Mouse (Mus musculus): Measurements from ENCODE around the gene Nars2. TPM values are rescaled to one million over a fixed set of nuclear protein-coding genes. Genes with fewer than 3 reads are reported as not detected.

The Nars2 gene
- total and polyA plus RNA-seq, 3 experiments = 4.1 to 18.9 (median 17.5) TPM

GRCm38 (mm10) chr7:97029151-97029550, 77.8 kb downstream of the Nars2 start:
- 86% methylated on average over 10 of the region's 10 CpGs for WGBS
- H3K27ac ChIP-seq = no peak overlapping the region

GRCm38 (mm10) chr7:97032412-97032811, 81.1 kb downstream of the Nars2 start:
- H3K9ac ChIP-seq (ENCODE audit: low read depth, low read length) = no peak overlapping the region
- H3K79me2 ChIP-seq (replicated peaks; ENCODE audit: control insufficient read depth, insufficient read depth, low read length) = no peaks in the 10 kb centered on the region
- H3K4me1 ChIP-seq (ENCODE audit: control insufficient read depth, insufficient read depth, low read length) = no peaks in the 10 kb centered on the region
- TF ChIP-seq CTCF (IDR thresholded peaks at IDR 0.05) (no peak), POLR2A (IDR thresholded peaks at IDR 0.05; ENCODE audit: insufficient read depth, low read depth, low read length) (no peak), EP300 (IDR thresholded peaks at IDR 0.05; ENCODE audit: insufficient read depth, low read depth, low read length) (no peak)
- 93% methylated on average over 2 of the region's 2 CpGs for WGBS
- DNase-seq = no peak
- H3K36me3 ChIP-seq (ENCODE audit: control insufficient read depth, insufficient read depth, low read length) = no peaks in the 10 kb centered on the region
- H3K4me3 ChIP-seq = no peak overlapping the region
- no peak overlapping the region for H3K27ac ChIP-seq
- intact Hi-C loops (cut with DNase I) = no loop called here
- H3K27me3 ChIP-seq (ENCODE audit: control insufficient read depth, insufficient read depth, low read length) = no peaks in the 10 kb centered on the region

More at GRCm38 (mm10) chr7:97029151-97029550, 77.8 kb downstream of the Nars2 start:
- no peak for DNase-seq
- H3K79me2 ChIP-seq (replicated peaks; ENCODE audit: control insufficient read depth, insufficient read depth, low read length) = no peaks in the 10 kb centered on the region
- no peaks in the 10 kb centered on the region for H3K4me1 ChIP-seq (ENCODE audit: control insufficient read depth, insufficient read depth, low read length)
- TF ChIP-seq POLR2A (IDR thresholded peaks at IDR 0.05; ENCODE audit: insufficient read depth, low read depth, low read length) (no peak), EP300 (IDR thresholded peaks at IDR 0.05; ENCODE audit: insufficient read depth, low read depth, low read length) (no peak), CTCF (IDR thresholded peaks at IDR 0.05) (no peak)
- H3K27me3 ChIP-seq (ENCODE audit: control insufficient read depth, insufficient read depth, low read length) = no peaks in the 10 kb centered on the region
- H3K4me3 ChIP-seq = no peak overlapping the region
- no peak overlapping the region for H3K9ac ChIP-seq (ENCODE audit: low read depth, low read length)
- intact Hi-C loops (cut with DNase I) = no loop called here
- H3K36me3 ChIP-seq (ENCODE audit: control insufficient read depth, insufficient read depth, low read length) = no peaks in the 10 kb centered on the region

- Histone ChIP-seq H3K36me3 (ENCODE audit: control insufficient read depth, insufficient read depth, low read length) (peaks cover 3% of the 10 kb centered on the region; the same call in 1 of the 2 replicates), H3K79me2 (replicated peaks; ENCODE audit: control insufficient read depth, insufficient read depth, low read length) (no peaks in the 10 kb centered on the region), H3K9ac (ENCODE audit: low read depth, low read length) (no peak overlapping the region), H3K27me3 (ENCODE audit: control insufficient read depth, insufficient read depth, low read length) (no peaks in the 10 kb centered on the region), H3K4me3 (no peak overlapping the region), H3K4me1 (ENCODE audit: control insufficient read depth, insufficient read depth, low read length) (no peaks in the 10 kb centered on the region), H3K27ac (no peak overlapping the region)
- intact Hi-C loops (cut with DNase I) = no loop called here
- 57% methylated on average over 4 of the region's 4 CpGs for WGBS
- no peak for DNase-seq
- TF ChIP-seq CTCF (IDR thresholded peaks at IDR 0.05) = no peak
- TF ChIP-seq EP300 (IDR thresholded peaks at IDR 0.05; ENCODE audit: insufficient read depth, low read depth, low read length) = no peak
- TF ChIP-seq POLR2A (IDR thresholded peaks at IDR 0.05; ENCODE audit: insufficient read depth, low read depth, low read length) = no peak
These were observed 88.3 kb downstream of the Nars2 start for GRCm38 (mm10) chr7:97039641-97040040.

GRCm38 (mm10) chr7:97041868-97042449, 90.7 kb downstream of the Nars2 start:
- Histone ChIP-seq H3K4me1 (ENCODE audit: control insufficient read depth, insufficient read depth, low read length) (no peaks in the 10 kb centered on the region), H3K4me3 (no peak overlapping the region), H3K9ac (ENCODE audit: low read depth, low read length) (no peak overlapping the region), H3K27ac (no peak overlapping the region), H3K27me3 (ENCODE audit: control insufficient read depth, insufficient read depth, low read length) (no peaks in the 10 kb centered on the region), H3K79me2 (replicated peaks; ENCODE audit: control insufficient read depth, insufficient read depth, low read length) (no peaks in the 10 kb centered on the region), H3K36me3 (ENCODE audit: control insufficient read depth, insufficient read depth, low read length) (peaks cover 3% of the 10 kb centered on the region; the same call in 1 of the 2 replicates)
- WGBS = 88% methylated on average over 6 of the region's 6 CpGs
- DNase-seq = no peak
- intact Hi-C loops (cut with DNase I) = no loop called here
- TF ChIP-seq EP300 (IDR thresholded peaks at IDR 0.05; ENCODE audit: insufficient read depth, low read depth, low read length) (no peak), CTCF (IDR thresholded peaks at IDR 0.05) (no peak), POLR2A (IDR thresholded peaks at IDR 0.05; ENCODE audit: insufficient read depth, low read depth, low read length) (no peak)

- no peaks in the 10 kb centered on the region for H3K4me1 ChIP-seq (ENCODE audit: control insufficient read depth, insufficient read depth, low read length)
- no peak overlapping the region for H3K27ac ChIP-seq
- TF ChIP-seq CTCF (IDR thresholded peaks at IDR 0.05) (no peak), EP300 (IDR thresholded peaks at IDR 0.05; ENCODE audit: insufficient read depth, low read depth, low read length) (no peak), POLR2A (IDR thresholded peaks at IDR 0.05; ENCODE audit: insufficient read depth, low read depth, low read length) (no peak)
- no peaks in the 10 kb centered on the region for H3K27me3 ChIP-seq (ENCODE audit: control insufficient read depth, insufficient read depth, low read length)
- no peak for DNase-seq
- no peaks in the 10 kb centered on the region for H3K79me2 ChIP-seq (replicated peaks; ENCODE audit: control insufficient read depth, insufficient read depth, low read length)
- H3K9ac ChIP-seq (ENCODE audit: low read depth, low read length) = no peak overlapping the region
- H3K36me3 ChIP-seq (ENCODE audit: control insufficient read depth, insufficient read depth, low read length) = peaks cover 3% of the 10 kb centered on the region; the same call in 1 of the 2 replicates
- WGBS = 85% methylated on average over 1 of the region's 1 CpGs
- intact Hi-C loops (cut with DNase I) = no loop called here
- H3K4me3 ChIP-seq = no peak overlapping the region
These were observed 91.7 kb downstream of the Nars2 start for GRCm38 (mm10) chr7:97042981-97043380.

- H3K79me2 ChIP-seq (replicated peaks; ENCODE audit: control insufficient read depth, insufficient read depth, low read length) = no peaks in the 10 kb centered on the region
- intact Hi-C loops (cut with DNase I) = no loop called here
- H3K4me3 ChIP-seq = no peak overlapping the region
- DNase-seq = no peak
- no peaks in the 10 kb centered on the region for H3K36me3 ChIP-seq (ENCODE audit: control insufficient read depth, insufficient read depth, low read length)
- WGBS = 88% methylated on average over 2 of the region's 2 CpGs
- H3K27me3 ChIP-seq (ENCODE audit: control insufficient read depth, insufficient read depth, low read length) = no peaks in the 10 kb centered on the region
- H3K4me1 ChIP-seq (ENCODE audit: control insufficient read depth, insufficient read depth, low read length) = no peaks in the 10 kb centered on the region
- H3K9ac ChIP-seq (ENCODE audit: low read depth, low read length) = no peak overlapping the region
- TF ChIP-seq POLR2A (IDR thresholded peaks at IDR 0.05; ENCODE audit: insufficient read depth, low read depth, low read length) (no peak), EP300 (IDR thresholded peaks at IDR 0.05; ENCODE audit: insufficient read depth, low read depth, low read length) (no peak), CTCF (IDR thresholded peaks at IDR 0.05) (no peak)
- no peak overlapping the region for H3K27ac ChIP-seq
These were observed 109.7 kb downstream of the Nars2 start for GRCm38 (mm10) chr7:97060966-97061365.

Measured in heart, adult 2 months (tissue).